Mouse (Mus musculus) C2C12 (cell line): Measurements from ENCODE around the gene Irf1. TPM values are rescaled to one million over a fixed set of nuclear protein-coding genes. Genes with fewer than 3 reads are reported as not detected.

Experiments
- H3K27me3 ChIP-seq: one replicate; pipeline ENCODE4 v1.6.1; 2011; ENCODE audit not compliant: control insufficient read depth, insufficient read depth, insufficient read length
- H3K36me3 ChIP-seq: one replicate; pipeline ENCODE4 v1.6.1; 2011; ENCODE audit not compliant: control insufficient read depth, insufficient read depth
- H3K4me3 ChIP-seq: one replicate; pipeline ENCODE4 v1.5.1; 2011; ENCODE audit warnings: mild to moderate bottlenecking, control low read depth; ENCODE audit not compliant: poor library complexity, insufficient read depth, severe bottlenecking
- H3K79me2 ChIP-seq: one replicate; pipeline ENCODE4 v1.6.1; 2011; ENCODE audit not compliant: control insufficient read depth, insufficient read depth
- H3K79me3 ChIP-seq: one replicate; pipeline ENCODE4 v1.6.1; 2011; ENCODE audit warnings: low read depth, control low read depth
- H3ac ChIP-seq: one replicate; pipeline ENCODE3; 2011; ENCODE audit warnings: low read depth; ENCODE audit not compliant: control insufficient read depth, insufficient read length
- CEBPB ChIP-seq: IDR thresholded peaks from one replicate; pipeline ENCODE4 v1.6.1; 2011; ENCODE audit warnings: low read depth, mild to moderate bottlenecking, control low read depth, moderate library complexity
- CTCF ChIP-seq: IDR thresholded peaks from one replicate; pipeline ENCODE4 v1.5.1; 2011; ENCODE audit not compliant: control insufficient read depth, insufficient read depth, insufficient read length
- FOSL1 ChIP-seq: IDR thresholded peaks from one replicate; pipeline ENCODE4 v1.8.0; 2011; ENCODE audit warnings: mild to moderate bottlenecking, low read length; ENCODE audit not compliant: poor library complexity, insufficient read depth, severe bottlenecking
- MAX ChIP-seq: IDR thresholded peaks from one replicate; pipeline ENCODE4 v1.6.1; 2011; ENCODE audit warnings: mild to moderate bottlenecking, control low read depth
- MYOD1 ChIP-seq: IDR thresholded peaks from one replicate; pipeline ENCODE4 v1.6.1; 2011; ENCODE audit warnings: low read depth; ENCODE audit not compliant: control insufficient read depth, insufficient read length
- MYOG ChIP-seq: IDR thresholded peaks from one replicate; pipeline ENCODE4 v1.6.1; 2011; ENCODE audit not compliant: control insufficient read depth, insufficient read length; ENCODE audit errors: extremely low read depth
- USF1 ChIP-seq: IDR thresholded peaks from one replicate; pipeline ENCODE4 v1.6.1; 2011; ENCODE audit warnings: low read depth, mild to moderate bottlenecking, control low read depth, moderate library complexity
- long read RNA-seq, 2 experiments: library from polyadenylated mRNA; unstranded; transcript quantifications; one replicate each; pipeline ENCODE4 v2.0.0; 2019 to 2020
- polyA plus RNA-seq: library from polyadenylated mRNA; unstranded; fragments of >200 nt; fragmentation: generic; extraction: Trizol; gene quantifications from one replicate; pipeline ENCODE4 v1.2.1, GENCODE M21; 2012; ENCODE audit warnings: missing spikeins

Irf1 gene
- 26.7 TPM for polyA plus RNA-seq
- long read RNA-seq, experiment 1, transcript Irf1-202 (10 exons, 2,137 nt) = major isoform, 6 of 10 reads
- long read RNA-seq, experiment 1, partial matches to known transcripts = 1 of 10 reads
- long read RNA-seq, experiment 1, other reads (novel, unspliced or antisense) = 3 of 10 reads
- long read RNA-seq, experiment 2, transcript Irf1-202 (10 exons, 2,137 nt) = major isoform, 69 of 86 reads
- long read RNA-seq, experiment 2, partial matches to known transcripts = 4 of 86 reads
- long read RNA-seq, experiment 2, other reads (novel, unspliced or antisense) = 9 of 86 reads

GRCm38 (mm10) chr11:53769760-53770124, at the start of gene Irf1:
Gene Irf1, plus strand, starts transcription at chr11:53770014.
- peaks cover 42% of the 10 kb centered on the region for H3K79me3 ChIP-seq
- H3K79me2 ChIP-seq = peaks cover 56% of the 10 kb centered on the region
- no peak for TF ChIP-seq FOSL1
- H3ac ChIP-seq = peak within 1 kb of the TSS; percentile 86
- H3K4me3 ChIP-seq = peak within 1 kb of the TSS; percentile 100
- H3K27me3 ChIP-seq = no peaks in the 10 kb centered on the region
- H3K36me3 ChIP-seq = peaks cover 39% of the 10 kb centered on the region

- no peaks in the 10 kb centered on the region for H3K36me3 ChIP-seq
- H3K27me3 ChIP-seq = peaks cover 12% of the 10 kb centered on the region
- no peak within 1 kb of the TSS for H3K4me3 ChIP-seq
- TF ChIP-seq MAX = no peak
- TF ChIP-seq FOSL1 = no peak
- TF ChIP-seq USF1 = no peak
- TF ChIP-seq CEBPB = no peak
- no peak for TF ChIP-seq MYOG
- TF ChIP-seq CTCF = no peak
- no peak for TF ChIP-seq MYOD1
- no peak within 1 kb of the TSS for H3ac ChIP-seq
- no peaks in the 10 kb centered on the region for H3K79me3 ChIP-seq
- H3K79me2 ChIP-seq = no peaks in the 10 kb centered on the region
Observed at GRCm38 (mm10) chr11:53720715-53721114, 49.1 kb upstream of the Irf1 start, which contains the start of gene Il5. Gene Il5, plus strand, starts transcription at chr11:53720794.

- Histone ChIP-seq H3K4me3 (no peak overlapping the region), H3K79me3 (no peaks in the 10 kb centered on the region), H3K36me3 (no peaks in the 10 kb centered on the region), H3ac (no peak overlapping the region), H3K79me2 (no peaks in the 10 kb centered on the region), H3K27me3 (no peaks in the 10 kb centered on the region)
- TF ChIP-seq CTCF = no peak
- no peak for TF ChIP-seq MAX
- no peak for TF ChIP-seq CEBPB
- no peak for TF ChIP-seq FOSL1
- TF ChIP-seq USF1 = no peak
- no peak for TF ChIP-seq MYOG
- no peak for TF ChIP-seq MYOD1
Observed at GRCm38 (mm10) chr11:53731457-53731856, 38.4 kb upstream of the Irf1 start.

DNA sequence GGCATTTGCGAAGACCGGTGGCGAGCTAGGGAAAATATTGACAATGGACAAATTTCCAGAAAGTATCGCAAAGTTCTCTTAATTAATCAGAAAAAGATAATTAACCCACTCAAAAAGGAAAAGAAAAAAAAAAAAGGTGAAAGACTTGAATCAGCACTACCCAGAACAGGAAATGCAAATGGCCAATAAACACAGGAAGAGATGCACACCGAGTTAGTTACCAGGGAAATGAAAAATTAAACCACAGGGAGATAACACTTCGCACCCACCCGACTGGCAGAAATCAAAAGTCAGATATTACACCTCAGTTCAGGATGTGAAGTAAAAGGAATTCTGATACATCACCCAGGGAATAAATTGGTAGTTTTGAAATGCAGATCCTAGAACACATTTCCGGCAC, 37.6 kb upstream of the Irf1 start:
- H3K79me3 ChIP-seq = no peaks in the 10 kb centered on the region
- H3K27me3 ChIP-seq = no peaks in the 10 kb centered on the region
- TF ChIP-seq MYOG = no peak
- TF ChIP-seq USF1 = no peak
- no peak for TF ChIP-seq CTCF
- TF ChIP-seq MAX = no peak
- TF ChIP-seq MYOD1 = no peak
- no peaks in the 10 kb centered on the region for H3K36me3 ChIP-seq
- H3ac ChIP-seq = no peak overlapping the region
- no peak overlapping the region for H3K4me3 ChIP-seq
- H3K79me2 ChIP-seq = no peaks in the 10 kb centered on the region

DNA sequence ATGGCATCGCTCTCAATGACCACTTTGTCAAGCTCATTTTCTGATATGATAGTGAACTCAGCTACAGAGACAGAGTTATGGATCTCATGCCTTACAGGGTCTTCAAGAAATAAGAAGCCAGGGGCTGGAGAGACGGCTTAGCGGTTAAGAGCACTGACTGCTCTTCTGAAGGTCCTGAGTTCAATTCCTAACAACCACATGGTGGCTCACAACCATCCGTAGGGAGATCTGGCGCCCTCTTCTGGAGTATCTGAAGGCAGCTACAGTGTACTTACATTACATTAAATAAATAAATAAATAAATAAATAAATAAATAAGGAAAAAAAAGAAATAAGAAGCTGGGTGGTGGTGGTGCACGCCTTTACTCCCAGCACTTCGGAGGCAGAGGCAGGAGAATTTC, 36.0 kb upstream of the Irf1 start:
- Histone ChIP-seq H3K36me3 (no peaks in the 10 kb centered on the region), H3ac (no peak overlapping the region), H3K79me2 (no peaks in the 10 kb centered on the region), H3K27me3 (no peaks in the 10 kb centered on the region), H3K4me3 (no peak overlapping the region), H3K79me3 (no peaks in the 10 kb centered on the region)
- TF ChIP-seq MAX (no peak), MYOG (no peak), MYOD1 (no peak), CEBPB (no peak), FOSL1 (no peak), CTCF (no peak), USF1 (no peak)

DNA sequence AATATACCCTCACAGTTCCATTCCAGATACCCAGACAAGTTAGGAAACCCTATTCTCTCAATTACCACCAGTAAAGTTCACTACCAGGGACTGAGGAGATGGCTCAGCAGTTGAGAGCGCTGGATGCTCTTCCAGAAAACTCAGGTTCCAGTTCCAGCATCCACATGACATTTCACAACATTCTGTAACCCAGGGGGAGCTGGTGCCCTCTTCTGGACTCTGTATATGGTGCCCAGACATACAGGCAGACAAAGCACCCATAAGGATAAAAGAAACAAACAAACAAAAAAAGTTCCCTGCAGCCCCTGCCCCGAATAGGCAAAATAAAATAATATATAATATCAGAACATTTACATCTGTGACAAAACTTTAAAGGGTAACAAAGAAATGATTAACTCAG, 35.4 kb upstream of the Irf1 start:
- no peak overlapping the region for H3K4me3 ChIP-seq
- no peaks in the 10 kb centered on the region for H3K27me3 ChIP-seq
- TF ChIP-seq FOSL1 (no peak), MAX (no peak), USF1 (no peak), MYOD1 (no peak), CEBPB (no peak), MYOG (no peak), CTCF (no peak)
- H3K79me3 ChIP-seq = no peaks in the 10 kb centered on the region
- no peaks in the 10 kb centered on the region for H3K36me3 ChIP-seq
- H3ac ChIP-seq = no peak overlapping the region
- H3K79me2 ChIP-seq = no peaks in the 10 kb centered on the region
